Mouse (Mus musculus) megakaryocyte-erythroid progenitor cell, adult 5-6 weeks (primary cell): Measurements from ENCODE around the gene Pum3. TPM values are rescaled to one million over a fixed set of nuclear protein-coding genes. Genes with fewer than 3 reads are reported as not detected.
A peak's percentile ranks its signal among the peaks of the same experiment; 100 is the strongest.
"Not testable (repeated sequence)": the region's sequence is repeated elsewhere in the genome, so short reads cannot be mapped to it uniquely, and the experiment has no call there.

Source experiments
- ATAC-seq: replicated peaks from 2 replicates; pipeline ENCODE4 v1.8.0; 2016; ENCODE audit warnings: mild to moderate bottlenecking, inconsistent platforms; ENCODE audit not compliant: severe bottlenecking, poor library complexity, low FRiP score, low TSS enrichment
- total RNA-seq, 2 experiments: library from RNA; stranded (forward) in 1 of 2; stranded (reverse) in 1 of 2; fragments of 200-1000, 215-1000 nt in 1 of 2; fragments of >200 nt in 1 of 2; fragmentation: Nextera tagmentation in 1 of 2; gene quantifications; 2 replicates each; pipeline ENCODE4 v1.2.3; 2014 to 2017

Gene Pum3
- total RNA-seq, 2 experiments from 2014 or later: 175 to 228 TPM

GRCm38 (mm10) chr19:27395481-27395880 lies 34.1 kb downstream of the Pum3 start:
- ATAC-seq: peak; percentile 86

GRCm38 (mm10) chr19:27394341-27394990 lies 35.2 kb downstream of the Pum3 start:
- no peak for ATAC-seq

GRCm38 (mm10) chr19:27392431-27392830 lies 37.2 kb downstream of the Pum3 start:
- ATAC-seq: no peak

- no peak for ATAC-seq
Observed at GRCm38 (mm10) chr19:27391344-27391743, 38.3 kb downstream of the Pum3 start.

GRCm38 (mm10) chr19:27389566-27389965 lies 40.1 kb downstream of the Pum3 start:
- ATAC-seq: not testable (repeated sequence)

- no peak for ATAC-seq
Observed at GRCm38 (mm10) chr19:27385304-27385703, 44.3 kb downstream of the Pum3 start.

GRCm38 (mm10) chr19:27383266-27383665 lies 46.4 kb downstream of the Pum3 start:
- ATAC-seq: no peak

GRCm38 (mm10) chr19:27382131-27382530 lies 47.5 kb downstream of the Pum3 start:
- no peak for ATAC-seq

GRCm38 (mm10) chr19:27379712-27380401 lies 49.8 kb downstream of the Pum3 start:
- ATAC-seq: no peak

- no peak for ATAC-seq
Observed at GRCm38 (mm10) chr19:27370784-27371183, 58.8 kb downstream of the Pum3 start.

- ATAC-seq: no peak
Observed at GRCm38 (mm10) chr19:27370174-27370573, 59.5 kb downstream of the Pum3 start.

GRCm38 (mm10) chr19:27369461-27370135 lies 60.0 kb downstream of the Pum3 start:
- ATAC-seq: no peak

GRCm38 (mm10) chr19:27366113-27366746 lies 63.4 kb downstream of the Pum3 start:
- ATAC-seq: no peak

- ATAC-seq: no peak
Observed at GRCm38 (mm10) chr19:27364521-27364931, 65.1 kb downstream of the Pum3 start.

GRCm38 (mm10) chr19:27363891-27364290 lies 65.7 kb downstream of the Pum3 start:
- no peak for ATAC-seq

GRCm38 (mm10) chr19:27360381-27360780 lies 69.2 kb downstream of the Pum3 start:
- no peak for ATAC-seq

GRCm38 (mm10) chr19:27351700-27352099 lies 77.9 kb downstream of the Pum3 start:
- ATAC-seq: no peak

GRCm38 (mm10) chr19:27346501-27346900 lies 83.1 kb downstream of the Pum3 start:
- no peak for ATAC-seq
